Mouse (Mus musculus) kidney, embryonic 14.5 days (tissue): ENCODE measurements at regions not wholly inside any gene's neighbourhood (a gene's known extent, or its start where the extent isn't known, plus 50 kb on each side); places are given as distances from the start of the nearest gene placed in this dataset.

Experiments
- ATAC-seq: fragments of 200-750 bp; cut with Nextera tagmentation; 2 replicates; pipeline ENCODE4 v1.8.0; 2017; ENCODE audit warnings: moderate number of reproducible peaks, mild to moderate bottlenecking, moderate TSS enrichment, moderate library complexity; ENCODE audit not compliant: low FRiP score, low TSS enrichment
- H3K27ac ChIP-seq: fragments of 300-500 bp; sonication (generic); 2 replicates; pipeline ENCODE4 v1.5.1; 2014; ENCODE audit warnings: low read depth, mild to moderate bottlenecking, low read length, moderate library complexity, mixed read lengths
- H3K27me3 ChIP-seq: fragments of 300-500 bp; sonication (generic); 2 replicates; pipeline ENCODE4 v1.6.1; 2014; ENCODE audit warnings: mild to moderate bottlenecking, low read length; ENCODE audit not compliant: control insufficient read depth, insufficient read depth
- H3K36me3 ChIP-seq: fragments of 300-500 bp; sonication (generic); 2 replicates; pipeline ENCODE4 v1.6.1; 2014; ENCODE audit warnings: low read length, mixed read lengths; ENCODE audit not compliant: control insufficient read depth, insufficient read depth
- H3K4me1 ChIP-seq: fragments of 300-500 bp; sonication (generic); 2 replicates; pipeline ENCODE4 v1.6.1; 2014; ENCODE audit warnings: low read length, mixed read lengths; ENCODE audit not compliant: control insufficient read depth, insufficient read depth
- H3K4me2 ChIP-seq: fragments of 300-500 bp; sonication (generic); replicated peaks from 2 replicates; pipeline ENCODE4 v1.6.1; 2014; ENCODE audit warnings: low read depth, mild to moderate bottlenecking, low read length
- H3K4me3 ChIP-seq: fragments of 300-500 bp; sonication (generic); 2 replicates; pipeline ENCODE4 v1.5.1; 2014; ENCODE audit warnings: mild to moderate bottlenecking, low read length
- H3K9ac ChIP-seq: fragments of 300-500 bp; sonication (generic); 2 replicates; pipeline ENCODE4 v1.6.1; 2014; ENCODE audit warnings: low read depth, mild to moderate bottlenecking, low read length, moderate library complexity
- H3K9me3 ChIP-seq: fragments of 300-500 bp; sonication (generic); 2 replicates; pipeline ENCODE4 v1.6.1; 2016; ENCODE audit warnings: low read length; ENCODE audit not compliant: control insufficient read depth
- WGBS: fragments of 180-500 bp; shearing (Covaris S2); extraction: QIAGEN DNeasy Blood & Tissue Kit; methylation state at CpG from one replicate; pipeline ENCODE4 v1.1.7; 2014; 5-methylcytosine and 5-hydroxymethylcytosine counted together

- Histone ChIP-seq H3K27ac (no peak overlapping the region), H3K4me3 (no peak overlapping the region), H3K4me2 (no peak overlapping the region), H3K27me3 (no peaks in the 10 kb centered on the region), H3K36me3 (no peaks in the 10 kb centered on the region), H3K9ac (no peak overlapping the region), H3K4me1 (no peaks in the 10 kb centered on the region), H3K9me3 (no peaks in the 10 kb centered on the region)
- WGBS: 16% methylated on average over 6 of the region's 6 CpGs
- ATAC-seq: peak; percentile 68; the same call in 1 of the 2 replicates
These were observed 77.1 kb upstream of the Gm14444 start for GRCm38 (mm10) chr2:174933013-174933353.

DNA sequence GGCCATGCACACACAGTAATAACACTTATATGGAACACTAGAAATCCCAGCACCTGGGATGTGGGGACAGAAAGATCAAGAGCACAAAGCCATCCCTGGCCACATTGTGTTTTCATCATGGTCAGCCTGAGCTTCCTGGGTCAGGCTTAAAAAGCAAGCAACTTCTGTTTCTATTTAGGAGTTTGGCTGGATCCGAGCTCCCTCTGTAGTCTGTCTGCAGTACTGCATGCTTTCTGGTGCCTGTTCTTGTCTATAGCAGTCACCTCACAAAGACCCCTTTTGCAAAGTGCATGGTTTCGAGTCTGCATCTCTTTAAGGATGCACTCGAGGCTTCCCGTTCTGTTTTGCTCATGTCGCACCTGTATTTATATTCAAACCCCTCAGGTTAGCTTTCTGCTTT is 73.4 kb upstream of the Gm14444 start:
- H3K4me2 ChIP-seq: no peak overlapping the region
- H3K4me3 ChIP-seq: no peak overlapping the region
- H3K9me3 ChIP-seq: no peaks in the 10 kb centered on the region
- no peak overlapping the region for H3K27ac ChIP-seq
- no peak overlapping the region for H3K9ac ChIP-seq
- H3K36me3 ChIP-seq: no peaks in the 10 kb centered on the region
- 46% methylated on average over 5 of the region's 5 CpGs for WGBS
- H3K27me3 ChIP-seq: no peaks in the 10 kb centered on the region
- no peaks in the 10 kb centered on the region for H3K4me1 ChIP-seq
- no peak for ATAC-seq

- H3K27ac ChIP-seq: no peak overlapping the region
- no peak overlapping the region for H3K4me3 ChIP-seq
- ATAC-seq: no peak
- no peak overlapping the region for H3K9ac ChIP-seq
- H3K4me1 ChIP-seq: no peaks in the 10 kb centered on the region
- no peaks in the 10 kb centered on the region for H3K36me3 ChIP-seq
- WGBS: 85% methylated on average over 4 of the region's 4 CpGs
- no peak overlapping the region for H3K4me2 ChIP-seq
- no peaks in the 10 kb centered on the region for H3K9me3 ChIP-seq
- H3K27me3 ChIP-seq: no peaks in the 10 kb centered on the region
These were observed 72.1 kb upstream of the Gm14444 start for GRCm38 (mm10) chr2:174937930-174938329.

DNA sequence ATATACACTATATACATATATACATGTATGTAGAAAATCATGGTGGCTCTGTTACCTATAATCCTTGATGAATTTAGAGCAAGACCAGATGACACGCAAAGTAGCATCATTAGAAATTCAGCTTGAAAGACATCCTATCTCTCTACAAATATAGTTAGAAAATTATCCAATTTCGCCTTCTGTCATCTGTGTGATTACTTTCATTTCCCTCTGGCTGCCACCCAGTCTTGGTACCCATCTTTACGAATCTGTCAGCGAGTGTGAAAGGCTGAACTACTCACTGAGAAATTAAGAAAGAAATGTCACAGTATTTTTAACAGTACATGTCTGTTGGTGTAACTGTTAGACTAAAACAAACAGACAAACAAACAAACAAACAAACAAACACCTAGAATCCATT is 67.8 kb upstream of the Gm14444 start:
- Histone ChIP-seq H3K4me3 (no peak overlapping the region), H3K36me3 (no peaks in the 10 kb centered on the region), H3K27ac (no peak overlapping the region), H3K27me3 (no peaks in the 10 kb centered on the region), H3K4me1 (no peaks in the 10 kb centered on the region), H3K9ac (no peak overlapping the region), H3K4me2 (no peak overlapping the region), H3K9me3 (no peaks in the 10 kb centered on the region)
- ATAC-seq: no peak
- WGBS: 92% methylated on average over 4 of the region's 4 CpGs

DNA sequence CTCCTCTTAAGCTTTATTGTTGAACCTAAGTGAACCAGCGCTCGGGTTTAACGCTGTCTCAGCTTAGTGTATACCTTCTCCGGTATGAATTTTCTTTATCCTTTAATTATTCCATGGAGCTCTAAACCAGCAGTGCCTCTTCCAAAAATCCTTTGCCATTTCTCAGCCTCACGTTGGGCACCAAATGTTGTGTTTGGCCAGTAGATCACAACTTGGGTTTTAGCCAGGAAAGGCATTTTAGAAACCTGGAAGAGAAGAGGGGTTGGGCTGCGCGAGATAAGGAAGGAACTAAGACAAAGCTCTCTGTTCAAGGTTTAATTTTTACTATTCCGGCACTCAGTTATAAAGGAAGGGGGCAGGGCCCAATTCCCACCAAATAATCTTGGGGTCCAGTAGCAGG is 61.9 kb upstream of the Gm14444 start:
- Histone ChIP-seq H3K9me3 (no peaks in the 10 kb centered on the region), H3K36me3 (no peaks in the 10 kb centered on the region), H3K27me3 (no peaks in the 10 kb centered on the region), H3K4me3 (no peak overlapping the region), H3K4me1 (no peaks in the 10 kb centered on the region), H3K27ac (no peak overlapping the region), H3K4me2 (no peak overlapping the region), H3K9ac (no peak overlapping the region)
- no peak for ATAC-seq
- 85% methylated on average over 8 of the region's 8 CpGs for WGBS
